Mouse (Mus musculus) small intestine, adult 2 months (tissue): ENCODE results near the gene Nmnat2.

Experiments
- CTCF ChIP-seq: fragments of 200-500 bp; IDR thresholded peaks from 2 replicates; pipeline ENCODE4 v1.5.1; 2012; ENCODE audit warnings: low read depth, mild to moderate bottlenecking, control low read depth, inconsistent platforms, low read length, moderate library complexity, mixed read lengths; ENCODE audit not compliant: insufficient replicate concordance, insufficient read length; ENCODE audit errors: extremely low read depth
- POLR2A ChIP-seq: fragments of 200-500 bp; IDR thresholded peaks from 2 replicates; pipeline ENCODE4 v1.6.1; 2012; ENCODE audit warnings: low read depth, mild to moderate bottlenecking, control low read depth, inconsistent platforms, low read length, moderate library complexity

GRCm38 (mm10) chr1:153031345-153031744 lies 76.6 kb downstream of the Nmnat2 start:
- TF ChIP-seq POLR2A (no peak), CTCF (no peak)
